25 mouse cellular contexts compared by ENCODE assay signal in the genomic region with DNA sequence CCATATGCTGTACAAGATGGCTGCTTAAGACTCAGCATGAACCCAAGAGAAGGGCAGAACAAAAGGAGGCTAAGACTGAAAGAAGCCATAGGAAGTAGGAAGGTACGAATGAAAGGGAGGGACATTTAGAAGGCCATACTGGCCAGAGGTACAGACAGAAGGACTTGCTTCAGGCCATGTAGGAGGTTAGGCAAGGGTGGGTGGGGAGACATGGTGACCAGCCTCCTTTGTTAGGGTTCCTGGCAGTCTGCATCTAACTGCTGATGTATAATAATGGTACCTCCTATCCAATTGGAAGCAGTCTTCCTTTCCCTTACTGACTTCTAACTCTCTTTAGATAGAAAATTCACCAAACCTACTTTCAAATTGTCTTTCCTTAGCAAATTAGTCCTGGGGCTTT.
DNase-seq lines count a peak whose midpoint lies in the region; ATAC-seq and TF ChIP-seq lines count a peak whose summit lies in the region.
"Had no signal": no experiment of that assay in that cellular context is flagged by ENCODE, and none has a peak within 500 bp of the region (broad histone marks: within the 10 kb centered on the region; RNA-seq: fewer than 3 reads in every experiment).

No protein-coding gene starts in this region.

- H3K27ac ChIP-seq in midbrain, embryonic 11.5 days (ENCODE audit: low read depth, low read length) = no peak overlapping the region
- no peak overlapping the region for H3K27ac ChIP-seq in midbrain, embryonic 15.5 days
- H3K27ac ChIP-seq in ES-Bruce4 (ENCODE audit: insufficient read depth, low read length) = 0 out of 2 replicates have a peak overlapping the region, but pooled peaks have one; percentile 54
- H3K27ac ChIP-seq in intestine, embryonic 16.5 days (ENCODE audit: low read length) = no peak overlapping the region

- DNase-seq in cerebellum, postnatal 25 days = no peak
- peak; percentile 80 for DNase-seq in midbrain, embryonic 11.5 days (ENCODE audit: low spot score, missing footprints)
- DNase-seq in R1 (ENCODE audit: low read depth, low spot score) = peak; percentile 6
- DNase-seq in heart, adult 18-20 months = no peak
- DNase-seq: adrenal gland, adult 2 months; adrenal gland, adult 8-10 months; adrenal gland, postnatal 10 days; adrenal gland, postnatal 14 days; adrenal gland, postnatal 25 days; adrenal gland, postnatal 36 days; B cell, adult 2 months; cerebellum, adult 11 months; cerebellum, adult 11-12 months; cerebellum, adult 18-20 months; cerebellum, adult 2 months; cerebellum, adult 8-10 months had no signal

- no peak overlapping the region for H3K9ac ChIP-seq in midbrain, embryonic 11.5 days (ENCODE audit: low read length)
- no peak overlapping the region for H3K9ac ChIP-seq in midbrain, embryonic 15.5 days
- no peak overlapping the region for H3K9ac ChIP-seq in ES-Bruce4 (ENCODE audit: low read depth, poor library complexity, severe bottlenecking)
- no peak overlapping the region for H3K9ac ChIP-seq in intestine, embryonic 16.5 days (ENCODE audit: low read depth, low read length)

- TF ChIP-seq EP300 in ES-Bruce4 (IDR thresholded peaks at IDR 0.05; ENCODE audit: insufficient read depth, low read depth, low read length) = peak; percentile 60; the same call in 1 of the 2 replicates

- 64% methylated on average over 1 of the region's 1 CpGs for WGBS in midbrain, embryonic 11.5 days
- 64% methylated on average over 1 of the region's 1 CpGs for WGBS in midbrain, embryonic 15.5 days
- 93% methylated on average over 1 of the region's 1 CpGs for WGBS in intestine, embryonic 16.5 days

- H3K36me3 ChIP-seq in midbrain, embryonic 11.5 days (ENCODE audit: control insufficient read depth, insufficient read depth, low read length) = no peaks in the 10 kb centered on the region
- H3K36me3 ChIP-seq in midbrain, embryonic 15.5 days (replicated peaks) = no peaks in the 10 kb centered on the region
- H3K36me3 ChIP-seq in ES-Bruce4 (ENCODE audit: control insufficient read depth, insufficient read depth, low read length, poor library complexity, severe bottlenecking) = no peaks in the 10 kb centered on the region
- H3K36me3 ChIP-seq in intestine, embryonic 16.5 days (ENCODE audit: control insufficient read depth, insufficient read depth, low read length) = no peaks in the 10 kb centered on the region
- H3K36me3 ChIP-seq: G1E had no signal

- H3K4me2 ChIP-seq in midbrain, embryonic 11.5 days = no peak overlapping the region
- no peak overlapping the region for H3K4me2 ChIP-seq in midbrain, embryonic 15.5 days
- H3K4me2 ChIP-seq in intestine, embryonic 16.5 days (ENCODE audit: low read depth, low read length) = no peak overlapping the region

- H3K4me1 ChIP-seq in midbrain, embryonic 11.5 days (ENCODE audit: control insufficient read depth, insufficient read depth, low read length) = peaks cover under 1% of the 10 kb centered on the region; the same call in 1 of the 2 replicates
- no peaks in the 10 kb centered on the region for H3K4me1 ChIP-seq in midbrain, embryonic 15.5 days
- peaks cover 6% of the 10 kb centered on the region for H3K4me1 ChIP-seq in ES-Bruce4 (ENCODE audit: control insufficient read depth, insufficient read depth, low read length)
- H3K4me1 ChIP-seq in intestine, embryonic 16.5 days (ENCODE audit: control insufficient read depth, insufficient read depth, low read length) = no peaks in the 10 kb centered on the region

- H3K27me3 ChIP-seq in midbrain, embryonic 11.5 days (ENCODE audit: control insufficient read depth, insufficient read depth, low read length) = no peaks in the 10 kb centered on the region
- H3K27me3 ChIP-seq in midbrain, embryonic 15.5 days (replicated peaks) = no peaks in the 10 kb centered on the region
- H3K27me3 ChIP-seq in ES-Bruce4 (ENCODE audit: control insufficient read depth, insufficient read depth, low read length, poor library complexity, severe bottlenecking) = no peaks in the 10 kb centered on the region
- H3K27me3 ChIP-seq in intestine, embryonic 16.5 days (replicated peaks; ENCODE audit: control insufficient read depth, insufficient read depth, low read length) = no peaks in the 10 kb centered on the region
- H3K27me3 ChIP-seq: CH12.LX, Patski had no signal

- H3K4me3 ChIP-seq in midbrain, embryonic 11.5 days (ENCODE audit: low read depth, low read length) = no peak overlapping the region
- no peak overlapping the region for H3K4me3 ChIP-seq in midbrain, embryonic 15.5 days
- H3K4me3 ChIP-seq in ES-Bruce4 (ENCODE audit: low read depth, low read length) = no peak overlapping the region
- no peak overlapping the region for H3K4me3 ChIP-seq in intestine, embryonic 16.5 days (ENCODE audit: low read length)

- 0 out of 2 replicates have a peak, but pooled peaks have one; percentile 15 for ATAC-seq in cerebellum, adult (ENCODE audit: insufficient number of reproducible peaks, low FRiP score, low TSS enrichment)
- ATAC-seq in midbrain, embryonic 11.5 days (ENCODE audit: low FRiP score) = no peak
- no peak for ATAC-seq in midbrain, embryonic 15.5 days (replicated peaks)
- ATAC-seq in intestine, embryonic 16.5 days = no peak
- ATAC-seq: activated CD4-positive, CD25-positive, alpha-beta regulatory T cell, adult 4 months; CD4-positive, CD25-positive, alpha-beta regulatory T cell, adult 4 months; Patski had no signal

- TF ChIP-seq CTCF in ES-Bruce4 (IDR thresholded peaks at IDR 0.05; ENCODE audit: low read depth, low read length) = no peak

- no peak for TF ChIP-seq POLR2A in ES-Bruce4 (IDR thresholded peaks at IDR 0.05; ENCODE audit: insufficient read depth, low read length)

- no peaks in the 10 kb centered on the region for H3K9me3 ChIP-seq in midbrain, embryonic 11.5 days (ENCODE audit: control insufficient read depth, low read length)
- no peaks in the 10 kb centered on the region for H3K9me3 ChIP-seq in midbrain, embryonic 15.5 days
- H3K9me3 ChIP-seq in ES-Bruce4 (replicated peaks; ENCODE audit: control insufficient read depth, insufficient read depth, low read length, poor library complexity, severe bottlenecking) = no peaks in the 10 kb centered on the region
- no peaks in the 10 kb centered on the region for H3K9me3 ChIP-seq in intestine, embryonic 16.5 days (ENCODE audit: control insufficient read depth, low read length)
- H3K9me3 ChIP-seq: G1E had no signal

Comparison
In these comparisons a context has a peak if more than half of its experiments do, and no peak if none do; other contexts are left out.
1. DNase-seq: peak in midbrain, embryonic 11.5 days (single experiment) and R1 (single experiment); none in cerebellum, postnatal 25 days (0 of 2) and heart, adult 18-20 months (0 of 2).